Mouse (Mus musculus): ENCODE results near the gene Mier2. TPM values are rescaled to one million over a fixed set of nuclear protein-coding genes. Genes with fewer than 3 reads are reported as not detected.
A peak's percentile ranks its signal among the peaks of the same experiment; 100 is the strongest.

Mier2 gene
- polyA plus RNA-seq, 1 experiment = 21.7 TPM

DNA sequence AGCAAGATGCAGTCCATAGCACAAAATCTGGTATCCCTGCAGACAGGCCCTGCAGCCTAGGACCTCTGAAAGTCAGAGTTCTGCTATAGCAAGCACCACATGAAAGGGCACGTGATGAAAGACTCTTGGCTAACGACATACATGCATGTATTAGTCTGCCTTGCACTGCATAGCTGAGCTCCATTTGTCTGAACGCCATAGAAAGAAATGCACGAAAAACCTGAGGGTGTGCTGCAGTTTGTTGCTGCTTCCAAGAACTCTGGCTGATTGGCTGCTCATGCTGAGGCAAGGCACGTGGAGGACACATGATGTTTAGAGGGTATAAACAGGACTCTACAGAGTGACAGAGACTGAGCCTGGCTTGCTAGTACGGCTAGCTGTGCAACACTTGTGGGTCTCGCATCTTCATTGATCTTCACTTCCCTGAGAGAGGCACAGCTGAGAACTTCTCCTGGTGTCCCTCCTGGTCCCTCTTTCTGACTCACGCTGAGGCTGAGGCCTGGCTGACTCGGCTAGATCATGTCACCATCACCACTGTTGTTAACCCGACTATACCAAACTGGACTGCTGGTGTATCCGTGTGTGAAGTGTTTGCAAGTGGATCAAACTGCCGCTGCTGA lies 18.4 kb downstream of the Mier2 start:
- no peaks in the 10 kb centered on the region; the same call in none of the 2 replicates for H3K4me1 ChIP-seq (ENCODE audit: control insufficient read depth, insufficient read depth, low read length)
- TF ChIP-seq POLR2A (IDR thresholded peaks at IDR 0.05; ENCODE audit: borderline replicate concordance, control insufficient read depth, low read depth, low read length) (no peak), CTCF (IDR thresholded peaks at IDR 0.05; ENCODE audit: control insufficient read depth, insufficient read depth, low read length) (no peak)
- 81% methylated on average over 12 of the region's 12 CpGs for WGBS
- H3K4me3 ChIP-seq (replicated peaks; ENCODE audit: control insufficient read depth, low read depth, low read length) = no peak overlapping the region
- no peak overlapping the region for H3K27ac ChIP-seq (ENCODE audit: control insufficient read depth, insufficient read depth, low read depth, low read length, poor library complexity)

DNA sequence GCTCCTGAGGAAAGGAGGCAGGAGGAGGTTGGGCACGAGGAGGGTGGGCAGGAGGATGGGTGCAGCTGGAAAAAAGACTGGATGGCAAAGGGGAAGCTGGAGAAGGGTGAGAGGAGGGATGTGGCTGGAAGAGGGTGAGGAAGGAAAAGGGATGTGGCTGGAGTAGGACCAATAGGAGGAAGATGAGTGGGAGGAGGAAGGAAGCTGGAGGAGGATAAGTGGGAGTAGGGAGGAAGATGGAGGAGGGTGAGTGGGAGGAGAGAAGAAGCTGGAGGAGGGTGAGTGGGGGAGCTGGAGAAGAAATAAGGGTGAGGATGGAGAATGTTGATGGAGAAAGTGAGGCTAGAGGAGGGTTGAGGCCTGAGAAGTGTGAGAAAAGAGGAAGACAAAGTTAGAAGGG lies 19.6 kb downstream of the Mier2 start:
- 52% methylated on average over 1 of the region's 1 CpGs for WGBS

DNA sequence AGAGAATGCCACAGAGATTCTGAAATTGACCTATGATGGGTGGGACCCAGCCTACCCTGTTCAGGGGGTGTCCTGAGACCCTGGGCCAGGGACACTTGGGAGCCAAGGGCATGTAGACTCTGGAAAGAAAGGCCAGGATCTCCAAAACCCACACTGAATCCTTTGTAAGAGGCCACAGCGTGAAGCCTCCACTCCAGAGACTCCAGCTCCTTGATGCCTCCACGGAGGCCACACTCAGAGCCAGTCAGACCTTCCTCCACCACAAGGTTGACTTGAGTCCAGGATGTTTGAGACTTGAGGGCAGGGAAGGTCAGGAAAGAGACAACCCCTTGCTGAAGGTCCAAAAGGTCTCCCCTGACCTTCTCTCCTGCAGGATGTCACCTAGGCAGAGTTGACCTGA lies 20.6 kb downstream of the Mier2 start:
- no peaks in the 10 kb centered on the region; the same call in none of the 2 replicates for H3K4me1 ChIP-seq (ENCODE audit: control insufficient read depth, insufficient read depth, low read length)
- 66% methylated on average over 2 of the region's 2 CpGs for WGBS
- no peak overlapping the region for H3K4me3 ChIP-seq (replicated peaks; ENCODE audit: control insufficient read depth, low read depth, low read length)
- TF ChIP-seq POLR2A (IDR thresholded peaks at IDR 0.05; ENCODE audit: borderline replicate concordance, control insufficient read depth, low read depth, low read length) = no peak
- TF ChIP-seq CTCF (IDR thresholded peaks at IDR 0.05; ENCODE audit: control insufficient read depth, insufficient read depth, low read length) = no peak
- H3K27ac ChIP-seq (ENCODE audit: control insufficient read depth, insufficient read depth, low read depth, low read length, poor library complexity) = no peak overlapping the region

More for the DNA sequence above, 19.6 kb downstream of the Mier2 start:
- Histone ChIP-seq H3K4me1 (ENCODE audit: control insufficient read depth, insufficient read depth, low read length) (no peaks in the 10 kb centered on the region; the same call in none of the 2 replicates), H3K4me3 (replicated peaks; ENCODE audit: control insufficient read depth, low read depth, low read length) (no peak overlapping the region), H3K27ac (ENCODE audit: control insufficient read depth, insufficient read depth, low read depth, low read length, poor library complexity) (no peak overlapping the region)
- TF ChIP-seq POLR2A (IDR thresholded peaks at IDR 0.05; ENCODE audit: borderline replicate concordance, control insufficient read depth, low read depth, low read length) (no peak), CTCF (IDR thresholded peaks at IDR 0.05; ENCODE audit: control insufficient read depth, insufficient read depth, low read length) (no peak)

DNA sequence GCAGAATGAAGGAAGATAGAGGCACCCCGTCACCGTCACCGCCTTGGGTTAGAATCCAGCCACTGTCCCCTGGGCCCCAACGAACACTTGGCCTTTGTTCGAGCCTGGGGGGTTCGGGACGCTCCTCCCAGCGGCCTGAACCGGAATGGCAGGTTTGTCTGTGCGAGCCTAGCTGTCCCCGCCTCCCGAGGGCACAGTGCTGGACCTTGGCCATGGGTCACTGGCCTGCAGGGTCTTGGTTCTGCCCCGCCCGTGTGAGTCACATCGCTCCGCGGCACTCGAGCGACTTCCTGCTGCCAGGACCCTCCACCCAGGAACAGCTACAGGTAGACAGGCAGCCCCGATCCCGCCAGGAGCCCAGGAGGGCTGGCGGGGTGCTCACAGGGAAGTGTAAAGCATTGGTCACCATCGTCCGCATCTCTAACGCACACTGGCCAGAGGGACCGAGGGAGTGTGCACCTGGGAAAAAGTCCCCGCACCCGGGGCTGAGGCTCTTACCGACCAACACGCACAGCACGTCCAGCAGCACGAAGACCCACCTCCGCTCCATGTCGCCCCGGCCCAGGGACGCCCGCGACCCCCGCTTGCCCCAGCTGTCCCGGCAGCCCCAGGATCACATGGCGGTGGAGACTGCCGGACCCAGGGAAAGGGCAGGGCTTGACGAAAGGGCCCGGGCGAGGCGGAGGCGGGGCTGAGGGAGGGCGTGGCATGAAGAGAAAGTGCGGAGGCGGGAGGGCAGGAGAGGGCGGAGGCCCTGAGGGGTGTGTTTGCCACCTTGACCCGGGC lies 21.7 kb downstream of the Mier2 start, which contains the start of gene Plpp2:
Plpp2 (minus strand) TSS at position 671 of the 786 bp plus-strand sequence.
- Histone ChIP-seq H3K4me1 (ENCODE audit: control insufficient read depth, insufficient read depth, low read length) (no peaks in the 10 kb centered on the region; the same call in none of the 2 replicates), H3K27ac (ENCODE audit: control insufficient read depth, insufficient read depth, low read depth, low read length, poor library complexity) (no peak within 1 kb of the TSS; the same call in 1 of the 2 replicates), H3K4me3 (replicated peaks; ENCODE audit: control insufficient read depth, low read depth, low read length) (peak within 1 kb of the TSS; percentile 68)
- peak; percentile 51 for TF ChIP-seq CTCF (IDR thresholded peaks at IDR 0.05; ENCODE audit: control insufficient read depth, insufficient read depth, low read length)
- TF ChIP-seq POLR2A (IDR thresholded peaks at IDR 0.05; ENCODE audit: borderline replicate concordance, control insufficient read depth, low read depth, low read length) = 0 out of 2 replicates have a peak, but pooled peaks have one; percentile 25
- under 1% methylated on average over 52 of the region's 52 CpGs for WGBS

DNA sequence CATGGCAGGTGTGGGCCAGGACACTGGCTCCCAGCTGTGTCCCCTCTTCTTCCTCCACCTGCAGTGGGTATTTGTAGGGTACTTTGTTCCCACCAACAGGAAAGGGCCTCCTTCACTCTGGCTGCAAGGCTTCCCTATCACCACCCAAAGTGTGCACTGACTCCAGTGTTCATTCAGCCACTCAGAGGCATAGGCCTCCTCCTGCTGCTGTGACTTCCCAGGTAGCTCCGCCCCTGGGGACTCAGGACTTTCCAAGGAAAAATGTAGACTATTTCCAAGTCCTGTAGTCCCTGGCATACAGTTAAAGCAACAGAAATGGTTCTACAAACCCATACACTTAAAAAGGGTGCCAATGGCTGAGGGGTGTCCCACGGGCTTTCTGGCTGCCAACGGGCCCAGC lies 22.3 kb downstream of the Mier2 start:
- Histone ChIP-seq H3K4me3 (replicated peaks; ENCODE audit: control insufficient read depth, low read depth, low read length) (peak overlapping the region; percentile 68), H3K27ac (ENCODE audit: control insufficient read depth, insufficient read depth, low read depth, low read length, poor library complexity) (no peak overlapping the region), H3K4me1 (ENCODE audit: control insufficient read depth, insufficient read depth, low read length) (no peaks in the 10 kb centered on the region; the same call in none of the 2 replicates)
- 45% methylated on average over 3 of the region's 3 CpGs for WGBS
- TF ChIP-seq POLR2A (IDR thresholded peaks at IDR 0.05; ENCODE audit: borderline replicate concordance, control insufficient read depth, low read depth, low read length) = no peak
- TF ChIP-seq CTCF (IDR thresholded peaks at IDR 0.05; ENCODE audit: control insufficient read depth, insufficient read depth, low read length) = no peak

DNA sequence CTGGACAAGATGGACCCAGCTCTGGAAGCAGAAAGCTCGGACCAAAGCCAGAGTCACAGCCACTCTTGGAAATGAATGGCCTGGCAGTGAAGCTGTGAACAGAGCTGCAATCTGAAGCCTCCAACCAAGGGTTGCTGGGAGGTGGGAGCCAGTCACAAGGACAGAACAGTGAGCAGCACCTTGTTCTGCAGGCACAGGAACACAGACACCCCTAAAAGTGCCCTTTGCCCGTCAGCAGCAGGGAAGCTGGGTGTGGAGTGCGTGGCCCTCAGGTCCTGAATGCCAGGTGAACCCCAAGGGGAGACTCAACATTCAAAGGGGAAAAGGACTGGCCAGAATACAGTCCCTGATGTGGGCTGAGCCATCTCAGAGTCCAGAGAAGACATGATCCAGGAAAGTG lies 23.4 kb downstream of the Mier2 start:
- H3K27ac ChIP-seq (ENCODE audit: control insufficient read depth, insufficient read depth, low read depth, low read length, poor library complexity) = no peak overlapping the region
- WGBS = 76% methylated on average over 3 of the region's 3 CpGs
- no peaks in the 10 kb centered on the region; the same call in none of the 2 replicates for H3K4me1 ChIP-seq (ENCODE audit: control insufficient read depth, insufficient read depth, low read length)
- H3K4me3 ChIP-seq (replicated peaks; ENCODE audit: control insufficient read depth, low read depth, low read length) = no peak overlapping the region
- no peak for TF ChIP-seq POLR2A (IDR thresholded peaks at IDR 0.05; ENCODE audit: borderline replicate concordance, control insufficient read depth, low read depth, low read length)
- TF ChIP-seq CTCF (IDR thresholded peaks at IDR 0.05; ENCODE audit: control insufficient read depth, insufficient read depth, low read length) = no peak

DNA sequence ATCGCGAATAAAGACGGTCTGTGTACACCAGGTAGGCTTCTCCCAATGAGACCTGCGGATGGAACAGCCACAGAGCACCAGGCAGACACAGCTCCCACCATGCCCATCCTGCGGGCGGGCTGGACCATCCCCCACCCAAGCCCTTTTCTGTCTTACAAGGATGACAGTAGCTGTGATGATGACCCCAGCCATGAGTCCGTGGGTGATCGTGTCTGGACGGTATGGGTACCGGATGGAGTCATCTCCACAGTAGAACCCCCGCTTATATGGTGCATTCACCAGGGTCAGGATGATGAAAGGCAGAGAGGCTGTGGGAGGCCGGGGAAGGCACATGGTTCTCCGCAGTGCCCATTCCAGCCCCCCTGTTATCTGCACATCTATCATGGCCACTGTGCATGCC lies 24.3 kb downstream of the Mier2 start:
- no peak overlapping the region for H3K4me3 ChIP-seq (replicated peaks; ENCODE audit: control insufficient read depth, low read depth, low read length)
- no peak overlapping the region for H3K27ac ChIP-seq (ENCODE audit: control insufficient read depth, insufficient read depth, low read depth, low read length, poor library complexity)
- 87% methylated on average over 13 of the region's 13 CpGs for WGBS
- TF ChIP-seq CTCF (IDR thresholded peaks at IDR 0.05; ENCODE audit: control insufficient read depth, insufficient read depth, low read length) = no peak
- H3K4me1 ChIP-seq (ENCODE audit: control insufficient read depth, insufficient read depth, low read length) = no peaks in the 10 kb centered on the region; the same call in none of the 2 replicates

DNA sequence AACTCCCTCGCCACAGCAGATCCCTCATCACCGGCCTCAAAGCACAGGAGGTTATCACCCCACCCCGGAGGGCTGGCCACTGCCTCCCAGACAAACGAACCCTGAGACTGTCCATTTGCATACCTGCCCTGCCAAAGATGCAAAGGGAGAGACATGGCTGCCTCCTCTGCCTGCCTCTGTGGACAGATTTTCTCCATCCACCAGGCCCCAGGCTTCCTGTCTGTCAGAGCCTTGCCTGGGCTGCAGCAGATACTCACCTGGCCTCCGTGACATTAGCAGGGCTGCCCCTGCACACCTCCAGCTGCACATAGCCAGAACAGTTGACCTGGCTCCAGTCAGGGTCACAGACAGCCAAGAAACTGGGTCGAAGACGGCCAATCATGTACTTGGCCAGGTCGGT lies 24.8 kb downstream of the Mier2 start:
- TF ChIP-seq CTCF (IDR thresholded peaks at IDR 0.05; ENCODE audit: control insufficient read depth, insufficient read depth, low read length) (no peak), POLR2A (IDR thresholded peaks at IDR 0.05; ENCODE audit: borderline replicate concordance, control insufficient read depth, low read depth, low read length) (no peak)
- Histone ChIP-seq H3K27ac (ENCODE audit: control insufficient read depth, insufficient read depth, low read depth, low read length, poor library complexity) (no peak overlapping the region), H3K4me3 (replicated peaks; ENCODE audit: control insufficient read depth, low read depth, low read length) (no peak overlapping the region), H3K4me1 (ENCODE audit: control insufficient read depth, insufficient read depth, low read length) (no peaks in the 10 kb centered on the region; the same call in none of the 2 replicates)
- 77% methylated on average over 8 of the region's 8 CpGs for WGBS
